Mouse (Mus musculus) retina, adult 2 months (tissue): ENCODE measurements around the gene Urod.
A peak's percentile ranks its signal among the peaks of the same experiment; 100 is the strongest.

Source experiments
- DNase-seq: peaks from one replicate; pipeline ENCODE4 v3.0.0-alpha.2; 2012; ENCODE audit warnings: low read depth, low spot score

Gene Urod

DNA sequence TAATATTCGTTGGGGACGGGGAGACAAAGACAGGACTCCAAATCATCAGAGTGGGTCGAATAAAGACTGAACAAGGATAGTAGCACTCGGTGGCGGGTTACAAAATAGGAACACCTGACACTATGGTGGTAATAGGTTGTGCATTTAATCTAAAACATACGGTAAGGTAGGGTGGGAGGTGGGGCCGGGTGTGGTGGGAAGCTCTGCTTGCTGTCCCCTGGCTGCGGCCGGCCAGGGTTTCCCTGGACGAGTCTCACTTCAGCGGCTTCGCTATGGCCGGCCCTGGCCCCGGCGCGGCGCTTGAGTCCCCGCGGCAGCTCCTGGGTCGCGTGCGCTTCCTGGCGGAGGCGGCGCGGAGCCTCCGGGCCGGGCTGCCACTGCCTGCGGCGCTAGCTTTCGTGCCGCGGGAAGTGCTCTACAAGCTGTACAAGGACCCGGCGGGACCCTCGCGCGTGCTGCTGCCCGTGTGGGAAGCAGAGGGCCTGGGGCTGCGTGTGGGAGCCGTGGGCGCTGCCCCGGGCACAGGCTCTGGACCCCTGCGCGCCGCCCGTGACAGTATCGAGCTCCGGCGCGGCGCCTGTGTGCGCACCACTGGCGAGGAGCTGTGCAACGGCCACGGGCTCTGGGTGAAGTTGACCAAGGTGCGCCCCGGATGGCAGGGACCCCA lies 1.1 kb upstream of the Urod start, which contains the start of gene Hectd3:
Gene Hectd3 (plus strand): TSS at position 187 of the 667 bp plus-strand sequence.
- no peak for DNase-seq

DNA sequence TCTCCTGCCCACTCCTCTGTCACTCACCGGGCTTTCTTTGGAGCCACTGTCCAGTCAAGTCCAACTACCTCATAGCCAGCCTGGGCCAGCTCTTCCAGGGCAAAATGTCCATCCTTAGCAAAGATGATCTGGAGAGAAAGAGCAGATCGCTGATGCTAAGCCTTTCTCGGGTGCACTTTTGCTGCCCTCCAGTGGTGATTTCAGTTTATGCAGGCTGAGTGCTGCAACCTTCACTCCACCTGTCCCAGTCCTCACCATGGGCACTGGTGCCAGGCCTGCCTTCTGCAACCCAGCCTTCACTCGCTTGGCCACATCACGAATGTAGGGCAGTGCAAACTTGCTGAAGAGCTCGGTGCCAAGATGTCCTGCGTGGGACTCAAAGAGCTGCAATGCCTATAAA lies 2.8 kb downstream of the Urod start:
- peak; percentile 74 for DNase-seq

DNA sequence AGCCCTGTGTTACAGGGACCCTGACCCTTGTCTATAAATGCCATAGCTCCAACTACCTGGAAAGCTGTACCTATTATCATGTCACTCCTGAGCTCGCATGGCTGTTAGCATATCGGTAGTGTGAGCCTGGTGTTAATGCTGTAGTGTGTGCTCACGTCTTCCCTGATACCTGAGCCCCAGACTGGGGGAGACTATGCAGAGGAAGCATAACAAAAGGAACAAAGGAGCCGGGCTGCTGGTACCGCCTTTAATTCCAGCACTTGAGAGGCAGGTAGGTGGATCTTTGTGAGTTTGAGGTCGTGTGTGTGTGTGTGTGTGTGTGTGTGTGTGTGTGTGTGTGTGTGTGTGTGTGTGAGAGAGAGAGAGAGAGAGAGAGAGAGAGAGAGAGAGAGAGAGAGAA lies 4.5 kb downstream of the Urod start:
- no peak for DNase-seq

DNA sequence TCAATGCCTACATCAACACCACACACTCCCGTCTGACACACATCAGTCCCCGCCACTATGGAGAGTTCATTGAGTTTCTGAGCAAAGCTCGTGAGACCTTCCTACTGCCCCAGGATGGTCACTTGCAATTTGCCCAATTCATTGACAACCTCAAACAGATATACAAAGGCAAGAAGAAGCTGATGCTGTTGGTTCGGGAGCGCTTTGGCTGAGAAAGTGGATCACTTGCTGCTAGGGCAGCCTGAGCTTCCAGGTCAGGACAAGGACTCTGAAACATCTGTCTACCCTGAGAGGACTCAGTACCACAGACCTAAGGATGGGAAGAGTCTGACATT lies 7.1 kb downstream of the Urod start:
- DNase-seq, result no peak

DNA sequence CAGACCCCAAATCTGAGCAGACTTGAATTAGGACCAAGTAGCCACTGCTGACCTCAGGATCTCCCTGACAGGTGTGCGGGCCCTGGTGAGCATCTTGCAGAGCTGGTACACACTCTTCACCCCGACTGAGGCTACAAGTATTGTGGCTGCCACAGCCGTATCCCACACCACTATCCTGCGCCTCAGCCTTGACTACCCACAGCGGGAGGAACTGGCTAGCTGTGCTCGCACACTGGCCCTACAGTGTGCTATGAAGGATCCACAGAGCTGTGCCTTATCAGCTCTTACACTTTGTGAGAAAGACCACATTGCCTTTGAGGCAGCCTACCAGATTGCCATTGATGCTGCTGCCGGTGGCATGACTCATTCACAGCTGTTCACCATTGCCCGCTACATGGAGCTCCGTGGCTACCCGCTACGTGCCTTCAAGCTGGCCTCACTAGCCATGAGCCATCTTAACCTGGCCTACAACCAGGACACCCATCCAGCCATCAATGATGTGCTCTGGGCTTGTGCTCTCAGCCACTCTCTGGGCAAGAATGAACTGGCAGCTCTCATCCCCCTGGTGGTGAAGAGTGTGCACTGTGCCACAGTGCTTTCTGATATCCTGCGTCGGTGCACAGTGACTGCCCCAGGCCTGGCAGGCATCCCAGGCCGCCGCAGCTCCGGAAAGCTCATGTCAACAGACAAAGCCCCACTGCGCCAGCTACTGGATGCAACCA lies 7.7 kb downstream of the Urod start:
- no peak for DNase-seq

DNA sequence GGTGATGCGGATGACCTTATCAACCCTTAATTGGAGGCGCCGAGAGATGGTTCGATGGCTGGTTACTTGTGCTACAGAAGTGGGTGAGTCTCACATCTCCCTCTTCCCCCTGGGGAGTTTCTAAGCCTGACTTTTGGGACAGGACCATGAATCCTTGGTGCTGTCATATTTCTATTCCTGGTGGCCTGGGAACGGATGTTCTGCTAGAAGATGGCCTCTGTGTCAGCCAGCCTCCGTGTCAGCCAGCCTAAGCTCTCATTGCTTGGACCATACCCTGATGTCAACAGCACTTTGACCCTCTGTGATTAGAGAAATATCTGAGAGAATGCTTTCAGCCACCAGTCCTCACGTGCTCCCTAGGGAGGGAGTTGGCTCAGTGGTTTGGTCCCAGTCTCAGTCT lies 8.5 kb downstream of the Urod start:
- no peak for DNase-seq

DNA sequence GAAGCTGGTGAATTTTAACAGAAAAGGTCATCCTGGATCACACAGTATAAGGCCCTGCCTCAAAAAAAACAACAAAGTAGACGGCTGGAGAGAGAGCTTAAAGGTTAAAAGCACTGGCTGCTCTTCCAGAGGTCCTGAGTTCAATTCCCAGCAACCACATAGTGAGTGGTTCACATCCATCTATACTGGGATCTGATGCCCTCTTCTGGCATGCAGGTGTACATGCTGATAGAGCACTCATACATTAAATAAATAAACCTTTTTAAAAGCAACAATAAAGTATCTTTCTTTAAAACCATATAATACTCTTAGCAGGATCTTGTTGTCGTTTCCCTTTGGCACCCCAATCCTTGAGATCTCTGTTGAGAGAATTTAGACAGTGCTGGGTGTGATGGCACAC lies 17.7 kb downstream of the Urod start:
- no peak for DNase-seq

DNA sequence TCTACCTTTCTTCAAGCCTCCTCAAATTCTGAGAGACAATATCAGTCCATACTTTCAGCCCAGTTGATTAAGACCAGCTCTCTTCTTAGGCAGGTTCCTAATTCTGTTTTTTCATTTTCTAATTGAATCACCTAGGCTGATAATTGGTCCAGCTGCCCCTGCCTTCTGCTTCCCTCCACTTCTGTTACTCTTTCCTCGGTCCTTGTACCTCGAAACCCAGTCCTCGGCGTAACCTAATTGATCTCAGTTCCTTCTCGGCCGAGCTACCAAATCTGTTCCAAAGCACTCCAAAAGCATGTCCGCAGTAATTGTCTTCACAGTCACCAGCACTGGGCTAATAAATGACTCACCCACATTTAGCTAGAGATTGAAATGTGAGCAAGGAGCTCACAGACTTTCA lies 39.3 kb downstream of the Urod start:
- no peak for DNase-seq

DNA sequence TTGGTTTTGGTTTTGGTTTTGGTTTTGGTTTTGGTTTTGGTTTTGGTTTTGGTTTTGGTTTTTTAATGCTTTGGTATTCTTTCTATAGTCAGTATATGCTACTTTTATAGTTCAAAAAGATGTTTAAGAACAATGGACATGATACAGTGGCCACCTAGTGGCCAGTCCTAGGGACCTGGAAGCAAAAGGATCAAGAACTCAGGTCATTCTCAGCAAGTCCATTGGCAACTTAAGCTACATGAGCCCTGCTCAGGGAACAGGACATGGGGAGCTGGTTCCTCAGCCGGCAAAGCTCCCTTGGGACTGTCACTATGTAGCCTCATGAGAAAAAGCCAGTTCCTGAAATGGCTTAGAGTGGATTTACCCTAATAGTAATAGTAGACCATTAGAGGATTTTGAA lies 42.6 kb downstream of the Urod start:
- DNase-seq, result peak; percentile 13

DNA sequence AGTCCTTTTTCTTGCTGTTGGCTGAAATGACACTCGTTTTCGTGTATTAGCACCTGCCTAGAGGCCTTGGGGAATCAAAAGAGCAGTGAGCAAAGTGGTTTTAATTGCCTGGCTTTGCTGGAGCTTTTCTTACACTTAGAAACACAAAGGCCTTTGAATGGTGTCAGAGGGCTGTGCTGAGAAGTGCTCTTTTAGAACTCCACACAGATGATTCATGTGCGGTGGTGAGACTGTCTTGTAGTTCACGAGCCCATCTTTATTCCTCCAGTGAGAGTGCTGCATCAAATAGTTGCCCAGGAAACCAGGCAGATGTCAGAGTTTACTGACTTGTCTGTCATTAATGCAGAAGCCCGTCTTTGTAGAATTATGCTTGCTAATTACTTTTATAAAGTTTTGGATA lies 50.2 kb downstream of the Urod start:
- DNase-seq, result no peak

DNA sequence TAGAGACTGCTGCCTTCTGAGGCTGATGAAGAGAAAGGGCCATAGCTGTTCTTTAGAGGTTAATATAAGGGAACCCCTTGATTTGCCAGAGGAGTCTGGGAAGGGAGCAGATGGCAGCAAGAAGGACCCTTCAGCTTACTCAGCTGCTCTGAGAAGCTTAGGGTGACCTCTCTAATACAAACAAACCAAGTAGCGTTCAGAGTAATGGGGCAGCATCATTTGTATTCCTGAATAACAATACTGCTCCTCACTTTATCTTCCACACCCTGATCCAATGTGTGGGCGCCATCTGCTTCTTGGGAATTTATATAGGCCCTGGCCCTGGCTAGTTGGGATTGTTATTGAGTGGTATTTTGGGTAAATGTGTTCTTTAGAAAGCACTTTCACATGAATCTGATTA lies 51.5 kb downstream of the Urod start:
- DNase-seq, result no peak
